Mouse (Mus musculus) midbrain, postnatal 0 days (tissue): ENCODE data around the gene Tinagl1. TPM values are rescaled to one million over a fixed set of nuclear protein-coding genes. Genes with fewer than 3 reads are reported as not detected.

Source experiments
- ATAC-seq: fragments of 200-750 bp; cut with Nextera tagmentation; 2 replicates; pipeline ENCODE4 v1.8.0; 2017; ENCODE audit warnings: moderate number of reproducible peaks, mild to moderate bottlenecking, moderate TSS enrichment, moderate library complexity; ENCODE audit not compliant: low FRiP score
- DNase-seq: peaks from one replicate; pipeline ENCODE4 v3.0.0-alpha.2; 2015; ENCODE audit warnings: low spot score
- H3K27ac ChIP-seq: fragments of 300-500 bp; sonication (generic); 2 replicates; pipeline ENCODE4 v1.5.1; 2014; ENCODE audit warnings: low read depth, mild to moderate bottlenecking, low read length, mixed read lengths
- H3K27me3 ChIP-seq: fragments of 300-500 bp; sonication (generic); 2 replicates; pipeline ENCODE4 v1.6.1; 2014; ENCODE audit warnings: low read length, control low read depth, mixed read lengths; ENCODE audit not compliant: insufficient read depth
- H3K36me3 ChIP-seq: fragments of 300-500 bp; sonication (generic); 2 replicates; pipeline ENCODE4 v1.6.1; 2014; ENCODE audit warnings: low read length, control low read depth, mixed read lengths; ENCODE audit not compliant: insufficient read depth
- H3K4me1 ChIP-seq: fragments of 300-500 bp; sonication (generic); 2 replicates; pipeline ENCODE4 v1.6.1; 2014; ENCODE audit warnings: mild to moderate bottlenecking, control low read depth, antibody characterized with exemption, low read length, mixed read lengths; ENCODE audit not compliant: insufficient read depth
- H3K4me2 ChIP-seq: fragments of 300-500 bp; sonication (generic); 2 replicates; pipeline ENCODE4 v1.6.1; 2014; ENCODE audit warnings: low read depth, mild to moderate bottlenecking, low read length, mixed read lengths; ENCODE audit not compliant: poor library complexity, severe bottlenecking
- H3K4me3 ChIP-seq: fragments of 300-500 bp; sonication (generic); 2 replicates; pipeline ENCODE4 v1.5.1; 2014; ENCODE audit warnings: low read depth, mild to moderate bottlenecking, low read length, moderate library complexity
- H3K9ac ChIP-seq: fragments of 300-500 bp; sonication (generic); replicated peaks from 2 replicates; pipeline ENCODE4 v1.6.1; 2014; ENCODE audit warnings: mild to moderate bottlenecking, low read length, moderate library complexity, mixed read lengths; ENCODE audit not compliant: poor library complexity, severe bottlenecking
- H3K9me3 ChIP-seq: fragments of 300-500 bp; sonication (generic); 2 replicates; pipeline ENCODE4 v1.6.1; 2016; ENCODE audit warnings: low read length, control low read depth
- CTCF ChIP-seq: IDR thresholded peaks from 2 replicates; pipeline ENCODE4 v1.5.1; 2016; ENCODE audit warnings: antibody characterized with exemption, mild to moderate bottlenecking
- WGBS: fragments of 180-500 bp; shearing (Covaris S2); extraction: QIAGEN DNeasy Blood & Tissue Kit; methylation state at CpG from one replicate; pipeline ENCODE4 v1.1.7; 2014; 5-methylcytosine and 5-hydroxymethylcytosine counted together
- polyA plus RNA-seq: library from polyadenylated mRNA; unstranded; fragments of >200 nt; fragmentation: Nextera tagmentation; extraction: Ambion mirVana; gene quantifications from 2 replicates; pipeline ENCODE4 v1.2.1, GENCODE M21; 2015
- total RNA-seq: library from RNA; depleted of rRNA; stranded (reverse); fragments of >200 nt; gene quantifications from 2 replicates; pipeline ENCODE4 v1.2.3, GENCODE M21; 2014

Gene Tinagl1
- total and polyA plus RNA-seq, 2 experiments from 2014 or later, result 2.9 to 7.5 TPM

GRCm38 (mm10) chr4:130192266-130192665, 17.3 kb upstream of the Tinagl1 start:
- Histone ChIP-seq H3K4me3 (no peak overlapping the region), H3K27me3 (no peaks in the 10 kb centered on the region), H3K4me1 (no peaks in the 10 kb centered on the region), H3K9me3 (no peaks in the 10 kb centered on the region), H3K36me3 (no peaks in the 10 kb centered on the region), H3K27ac (no peak overlapping the region), H3K9ac (no peak overlapping the region), H3K4me2 (no peak overlapping the region)
- DNase-seq, result no peak
- no peak for ATAC-seq
- no peak for TF ChIP-seq CTCF
- 51% methylated on average over 9 of the region's 9 CpGs for WGBS

DNA sequence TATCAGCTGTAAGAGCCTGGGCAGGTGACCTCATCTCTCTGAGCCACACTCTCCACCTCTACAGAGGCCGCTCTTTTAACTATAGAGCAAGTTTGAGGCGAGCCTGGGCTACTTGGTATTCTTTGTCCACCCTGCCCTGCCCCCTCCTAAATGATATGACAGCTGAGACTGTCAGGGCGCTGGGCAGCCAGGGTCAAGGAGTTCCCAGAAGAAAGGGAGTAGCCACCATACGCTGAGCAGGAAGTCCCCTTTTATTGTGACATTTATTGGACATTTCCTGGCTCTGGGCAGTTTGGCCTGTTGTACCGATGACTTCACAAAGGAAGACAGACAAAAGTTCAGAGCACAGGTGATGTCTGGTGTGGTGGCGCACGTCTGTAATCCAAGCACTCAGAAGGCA, 14.7 kb upstream of the Tinagl1 start:
- DNase-seq, result no peak
- no peaks in the 10 kb centered on the region for H3K9me3 ChIP-seq
- no peak overlapping the region for H3K4me3 ChIP-seq
- no peak overlapping the region for H3K4me2 ChIP-seq
- no peaks in the 10 kb centered on the region for H3K4me1 ChIP-seq
- H3K27me3 ChIP-seq, result no peaks in the 10 kb centered on the region
- WGBS, result 73% methylated on average over 7 of the region's 7 CpGs
- no peaks in the 10 kb centered on the region for H3K36me3 ChIP-seq
- no peak overlapping the region for H3K9ac ChIP-seq
- no peak overlapping the region for H3K27ac ChIP-seq
- no peak for TF ChIP-seq CTCF
- no peak for ATAC-seq

DNA sequence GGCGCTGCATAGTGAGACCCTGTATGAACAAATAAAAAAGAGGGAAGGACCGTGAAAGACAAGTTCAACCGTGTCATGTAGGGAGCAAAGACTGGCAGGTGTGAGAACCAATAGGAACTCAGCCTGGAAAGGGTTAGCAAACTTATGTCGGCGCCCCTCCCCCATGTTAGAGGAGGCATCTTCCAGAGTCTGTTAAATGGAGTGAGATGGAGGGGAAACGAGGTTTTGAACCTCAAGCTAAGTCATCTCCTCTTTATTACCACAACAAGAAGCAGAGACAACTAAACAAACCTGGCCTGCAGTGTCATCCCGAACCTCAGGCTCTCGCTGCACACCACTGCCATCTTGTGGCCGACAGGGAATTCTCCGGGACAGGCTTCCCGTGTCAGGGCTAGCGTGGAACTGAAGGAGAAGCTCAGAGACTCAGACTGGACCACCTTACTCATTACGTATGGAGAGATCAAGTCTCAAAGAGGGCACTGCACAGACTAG, 13.9 kb upstream of the Tinagl1 start:
- 1% methylated on average over 13 of the region's 13 CpGs for whole genome bisulfite sequencing
- no peak overlapping the region for H3K4me3 ChIP-seq
- H3K27ac ChIP-seq, result no peak overlapping the region
- ATAC-seq (no peak), DNase-seq (peak; percentile 86)
- H3K9me3 ChIP-seq, result no peaks in the 10 kb centered on the region
- no peaks in the 10 kb centered on the region for H3K36me3 ChIP-seq
- no peak overlapping the region for H3K9ac ChIP-seq
- no peaks in the 10 kb centered on the region for H3K4me1 ChIP-seq
- H3K27me3 ChIP-seq, result no peaks in the 10 kb centered on the region
- peak overlapping the region; percentile 29; the same call in 1 of the 2 replicates for H3K4me2 ChIP-seq
- TF ChIP-seq CTCF, result peak; percentile 99

DNA sequence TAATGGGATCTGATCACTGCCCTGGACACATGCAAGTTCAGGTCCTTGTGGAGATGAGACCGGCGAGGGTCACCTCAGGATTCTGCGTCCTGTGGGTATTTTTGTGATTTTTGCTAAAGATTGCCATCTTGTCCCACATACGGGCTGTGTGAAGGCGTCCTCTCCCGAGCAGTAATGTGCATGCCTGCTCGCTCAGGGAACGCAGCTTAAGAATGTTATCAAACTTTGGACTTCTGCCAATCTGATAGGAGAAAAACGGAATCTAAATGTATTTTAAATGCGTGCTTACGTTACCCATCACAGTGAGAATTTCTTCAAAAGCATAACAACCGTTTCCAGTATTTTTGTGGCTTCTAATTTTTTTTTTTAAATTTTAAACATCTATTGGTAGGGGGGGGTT, 12.0 kb upstream of the Tinagl1 start:
- Histone ChIP-seq H3K9ac (no peak overlapping the region), H3K4me1 (no peaks in the 10 kb centered on the region), H3K9me3 (no peaks in the 10 kb centered on the region), H3K4me3 (no peak overlapping the region), H3K27ac (no peak overlapping the region), H3K4me2 (no peak overlapping the region), H3K36me3 (no peaks in the 10 kb centered on the region), H3K27me3 (no peaks in the 10 kb centered on the region)
- DNase-seq, result no peak
- WGBS, result 77% methylated on average over 12 of the region's 12 CpGs
- ATAC-seq, result no peak
- TF ChIP-seq CTCF, result no peak

- no peak for DNase-seq
- TF ChIP-seq CTCF, result no peak
- Histone ChIP-seq H3K27ac (no peak overlapping the region), H3K9me3 (no peaks in the 10 kb centered on the region), H3K4me2 (no peak overlapping the region), H3K4me3 (no peak overlapping the region), H3K36me3 (no peaks in the 10 kb centered on the region), H3K27me3 (no peaks in the 10 kb centered on the region), H3K9ac (no peak overlapping the region), H3K4me1 (no peaks in the 10 kb centered on the region)
- ATAC-seq, result no peak
- 74% methylated on average over 9 of the region's 9 CpGs for WGBS
Measured at GRCm38 (mm10) chr4:130186450-130186849, 11.5 kb upstream of the Tinagl1 start.

DNA sequence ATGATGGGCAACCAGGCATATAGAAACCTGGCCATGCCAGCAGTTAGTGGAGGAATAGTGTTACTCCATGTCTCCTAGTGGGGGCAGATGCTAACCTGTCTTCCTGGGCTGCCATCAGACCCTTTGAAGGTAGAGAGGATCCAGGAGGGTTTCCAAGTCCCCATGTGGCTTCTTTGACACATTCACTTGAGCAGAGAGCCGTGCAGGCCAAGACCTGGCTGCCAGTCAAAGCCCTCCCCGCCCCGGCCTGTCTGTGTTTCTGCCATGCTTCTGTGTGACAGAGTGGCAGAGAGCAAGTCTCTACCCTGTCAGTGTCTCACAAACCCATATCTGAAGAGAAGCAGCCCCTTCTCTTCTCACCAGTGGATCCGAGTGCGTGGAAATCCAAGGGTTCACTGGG, 9.0 kb upstream of the Tinagl1 start:
- Histone ChIP-seq H3K27ac (no peak overlapping the region), H3K27me3 (no peaks in the 10 kb centered on the region), H3K9me3 (no peaks in the 10 kb centered on the region), H3K4me3 (no peak overlapping the region), H3K9ac (no peak overlapping the region), H3K4me2 (no peak overlapping the region), H3K36me3 (no peaks in the 10 kb centered on the region), H3K4me1 (no peaks in the 10 kb centered on the region)
- WGBS, result 80% methylated on average over 5 of the region's 5 CpGs
- TF ChIP-seq CTCF, result no peak
- DNase-seq (no peak), ATAC-seq (no peak)
